Mouse (Mus musculus): ENCODE results near the gene Ralgps2. TPM values are rescaled to one million over a fixed set of nuclear protein-coding genes. Genes with fewer than 3 reads are reported as not detected.
A peak's percentile ranks its signal among the peaks of the same experiment; 100 is the strongest.

Gene Ralgps2
- polyA plus RNA-seq, 1 experiment from 2014 or later, result 66.0 TPM

- no peak for ATAC-seq (replicated peaks; ENCODE audit: low FRiP score)
- H3K9me3 ChIP-seq (replicated peaks), result no peaks in the 10 kb centered on the region
- peaks cover 5% of the 10 kb centered on the region for H3K4me1 ChIP-seq
- H3K27me3 ChIP-seq, result no peaks in the 10 kb centered on the region
- H3K27ac ChIP-seq, result no peak overlapping the region
- no peak overlapping the region for H3K4me2 ChIP-seq
- peaks cover 2% of the 10 kb centered on the region; the same call in 1 of the 2 replicates for H3K36me3 ChIP-seq
- H3K4me3 ChIP-seq (replicated peaks), result no peak overlapping the region
- 71% methylated on average over 9 of the region's 9 CpGs for WGBS
- H3K9ac ChIP-seq, result no peak overlapping the region
These were observed 87.0 kb downstream of the Ralgps2 start for GRCm38 (mm10) chr1:156852409-156852808.

- no peak for ATAC-seq (replicated peaks; ENCODE audit: low FRiP score)
- Histone ChIP-seq H3K9ac (no peak overlapping the region), H3K4me1 (peaks cover 4% of the 10 kb centered on the region), H3K4me3 (replicated peaks) (no peak overlapping the region), H3K4me2 (no peak overlapping the region), H3K36me3 (no peaks in the 10 kb centered on the region), H3K27me3 (no peaks in the 10 kb centered on the region), H3K27ac (no peak overlapping the region), H3K9me3 (replicated peaks) (no peaks in the 10 kb centered on the region)
- 64% methylated on average over 4 of the region's 4 CpGs for WGBS
These were observed 92.3 kb downstream of the Ralgps2 start for GRCm38 (mm10) chr1:156847098-156847497.

DNA sequence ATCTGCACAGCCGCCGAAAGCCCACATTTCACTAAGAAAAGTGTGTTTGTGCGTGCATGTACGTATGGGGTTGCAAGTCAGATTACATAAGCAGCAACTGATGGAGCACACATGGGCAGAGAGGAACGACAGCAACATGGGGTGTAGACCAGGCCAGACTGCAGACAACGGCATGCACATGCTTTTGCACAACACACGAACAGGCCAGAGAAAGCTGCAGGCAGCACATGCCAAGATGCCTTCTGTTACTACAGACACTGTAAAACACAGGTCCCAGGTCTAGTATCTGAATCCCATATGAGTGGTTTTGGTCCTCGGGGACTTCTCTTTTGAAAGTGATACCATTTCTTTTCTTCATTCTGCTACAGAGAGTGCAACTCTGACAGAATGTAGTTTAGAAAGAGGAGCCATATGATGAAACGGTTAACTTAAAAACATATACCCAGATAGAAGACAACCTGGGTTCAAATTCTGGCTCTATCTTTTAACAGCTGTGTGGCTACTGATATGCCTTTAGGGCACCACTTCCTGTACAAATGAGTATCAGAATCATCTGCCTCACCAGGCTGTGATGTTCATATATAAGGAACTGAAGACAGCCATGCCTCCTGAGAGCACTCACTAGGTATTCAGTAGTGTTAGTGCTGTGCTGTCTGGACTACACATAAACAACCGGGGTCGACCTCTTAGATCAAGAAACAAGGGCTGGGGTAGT, 97.6 kb downstream of the Ralgps2 start:
- H3K4me1 ChIP-seq, result peaks cover 12% of the 10 kb centered on the region
- no peaks in the 10 kb centered on the region for H3K27me3 ChIP-seq
- ATAC-seq (replicated peaks; ENCODE audit: low FRiP score), result no peak
- WGBS, result 69% methylated on average over 11 of the region's 11 CpGs
- no peak overlapping the region for H3K27ac ChIP-seq
- H3K9ac ChIP-seq, result no peak overlapping the region
- no peak overlapping the region for H3K4me2 ChIP-seq
- no peaks in the 10 kb centered on the region for H3K36me3 ChIP-seq
- H3K4me3 ChIP-seq (replicated peaks), result no peak overlapping the region
- no peaks in the 10 kb centered on the region for H3K9me3 ChIP-seq (replicated peaks)

DNA sequence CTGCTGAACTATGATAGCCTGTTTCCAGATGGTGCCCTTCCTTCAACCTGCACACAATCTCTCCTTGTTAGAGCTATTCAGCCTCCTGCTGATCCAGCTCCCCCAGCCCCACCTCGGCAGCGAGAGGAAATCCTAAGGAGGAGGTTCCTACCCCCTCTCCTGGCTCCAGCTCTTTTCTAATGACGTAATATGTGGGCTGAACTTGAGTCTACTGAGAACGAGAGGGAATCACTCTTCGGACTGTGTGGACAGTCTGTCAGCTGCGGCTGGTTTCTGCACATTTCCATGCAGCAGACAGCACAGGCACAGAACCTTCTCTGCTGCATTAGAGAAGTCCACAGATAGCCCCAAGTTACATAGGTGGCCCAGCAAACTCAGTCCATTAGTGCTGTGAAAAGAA, 100.7 kb downstream of the Ralgps2 start:
- H3K4me3 ChIP-seq (replicated peaks), result 0 out of 2 replicates have a peak overlapping the region, but pooled peaks have one; percentile 5
- 5% methylated on average over 6 of the region's 6 CpGs for WGBS

GRCm38 (mm10) chr1:156838177-156838576, 101.2 kb downstream of the Ralgps2 start, which contains the start of gene Angptl1:
Angptl1 (plus strand) TSS chr1:156838562.
- Histone ChIP-seq H3K27me3 (no peaks in the 10 kb centered on the region), H3K4me3 (replicated peaks) (0 out of 2 replicates have a peak within 1 kb of the TSS, but pooled peaks have one; percentile 5), H3K27ac (peak within 1 kb of the TSS; percentile 4; the same call in 1 of the 2 replicates), H3K4me2 (peak within 1 kb of the TSS; percentile 40), H3K4me1 (peaks cover 12% of the 10 kb centered on the region), H3K9ac (no peak within 1 kb of the TSS), H3K9me3 (replicated peaks) (no peaks in the 10 kb centered on the region), H3K36me3 (no peaks in the 10 kb centered on the region)
- peak; percentile 43; the same call in 1 of the 2 replicates for ATAC-seq (replicated peaks; ENCODE audit: low FRiP score)
- WGBS, result 49% methylated on average over 4 of the region's 4 CpGs

More for the DNA sequence above, 100.7 kb downstream of the Ralgps2 start:
- Histone ChIP-seq H3K4me2 (peak overlapping the region; percentile 40), H3K27me3 (no peaks in the 10 kb centered on the region), H3K36me3 (no peaks in the 10 kb centered on the region), H3K9me3 (replicated peaks) (no peaks in the 10 kb centered on the region), H3K27ac (peak overlapping the region; percentile 4; the same call in 1 of the 2 replicates), H3K4me1 (peaks cover 12% of the 10 kb centered on the region), H3K9ac (no peak overlapping the region)
- ATAC-seq (replicated peaks; ENCODE audit: low FRiP score), result peak; percentile 85

GRCm38 (mm10) chr1:156819236-156819635, 120.2 kb downstream of the Ralgps2 start:
- no peaks in the 10 kb centered on the region for H3K9me3 ChIP-seq (replicated peaks)
- peaks cover 49% of the 10 kb centered on the region for H3K36me3 ChIP-seq
- ATAC-seq (replicated peaks; ENCODE audit: low FRiP score), result no peak
- no peak overlapping the region for H3K9ac ChIP-seq
- H3K4me1 ChIP-seq, result no peaks in the 10 kb centered on the region
- no peak overlapping the region for H3K27ac ChIP-seq
- H3K4me2 ChIP-seq, result no peak overlapping the region
- H3K27me3 ChIP-seq, result no peaks in the 10 kb centered on the region
- WGBS, result 97% methylated on average over 1 of the region's 1 CpGs
- no peak overlapping the region for H3K4me3 ChIP-seq (replicated peaks)

DNA sequence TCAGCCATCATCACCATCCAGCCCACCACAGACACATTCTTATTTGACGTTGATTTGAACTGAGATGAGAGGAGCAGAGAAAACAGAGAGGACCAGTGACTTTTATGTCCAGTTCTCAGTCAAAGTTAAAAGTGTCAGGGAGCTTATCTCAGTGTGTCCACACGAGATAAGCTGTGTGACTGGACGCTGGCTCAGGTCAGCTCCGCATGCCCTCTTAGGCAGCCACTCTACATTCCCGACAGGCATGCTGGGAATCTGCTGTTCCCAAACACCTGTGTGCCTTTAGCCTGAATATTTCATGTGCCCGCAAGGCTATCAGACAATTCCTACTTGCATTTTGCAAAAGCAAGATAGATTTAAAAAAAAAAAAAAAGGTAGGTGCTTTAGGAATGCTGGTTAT, 125.9 kb downstream of the Ralgps2 start:
- no peaks in the 10 kb centered on the region for H3K27me3 ChIP-seq
- ATAC-seq (replicated peaks; ENCODE audit: low FRiP score), result no peak
- no peak overlapping the region for H3K4me3 ChIP-seq (replicated peaks)
- H3K9me3 ChIP-seq (replicated peaks), result no peaks in the 10 kb centered on the region
- peaks cover 43% of the 10 kb centered on the region for H3K36me3 ChIP-seq
- H3K9ac ChIP-seq, result no peak overlapping the region
- H3K4me1 ChIP-seq, result 0 out of 2 replicates have a peak, but pooled peaks cover under 1% of the 10 kb centered on the region
- no peak overlapping the region for H3K4me2 ChIP-seq
- no peak overlapping the region for H3K27ac ChIP-seq
- 67% methylated on average over 6 of the region's 6 CpGs for WGBS

GRCm38 (mm10) chr1:156812716-156813115, 126.7 kb downstream of the Ralgps2 start:
- H3K4me2 ChIP-seq, result no peak overlapping the region
- H3K4me3 ChIP-seq (replicated peaks), result no peak overlapping the region
- no peak overlapping the region for H3K9ac ChIP-seq
- peaks cover 39% of the 10 kb centered on the region for H3K36me3 ChIP-seq
- no peak for ATAC-seq (replicated peaks; ENCODE audit: low FRiP score)
- H3K9me3 ChIP-seq (replicated peaks), result no peaks in the 10 kb centered on the region
- no peak overlapping the region for H3K27ac ChIP-seq
- H3K27me3 ChIP-seq, result no peaks in the 10 kb centered on the region
- H3K4me1 ChIP-seq, result 0 out of 2 replicates have a peak, but pooled peaks cover 5% of the 10 kb centered on the region
- WGBS, result 71% methylated on average over 8 of the region's 8 CpGs

GRCm38 (mm10) chr1:156811928-156812327, 127.5 kb downstream of the Ralgps2 start:
- Histone ChIP-seq H3K9me3 (replicated peaks) (no peaks in the 10 kb centered on the region), H3K27me3 (no peaks in the 10 kb centered on the region), H3K36me3 (peaks cover 31% of the 10 kb centered on the region), H3K4me2 (no peak overlapping the region), H3K4me1 (0 out of 2 replicates have a peak, but pooled peaks cover 5% of the 10 kb centered on the region), H3K9ac (no peak overlapping the region), H3K4me3 (replicated peaks) (no peak overlapping the region), H3K27ac (no peak overlapping the region)
- no peak for ATAC-seq (replicated peaks; ENCODE audit: low FRiP score)
- WGBS, result 74% methylated on average over 7 of the region's 7 CpGs

DNA sequence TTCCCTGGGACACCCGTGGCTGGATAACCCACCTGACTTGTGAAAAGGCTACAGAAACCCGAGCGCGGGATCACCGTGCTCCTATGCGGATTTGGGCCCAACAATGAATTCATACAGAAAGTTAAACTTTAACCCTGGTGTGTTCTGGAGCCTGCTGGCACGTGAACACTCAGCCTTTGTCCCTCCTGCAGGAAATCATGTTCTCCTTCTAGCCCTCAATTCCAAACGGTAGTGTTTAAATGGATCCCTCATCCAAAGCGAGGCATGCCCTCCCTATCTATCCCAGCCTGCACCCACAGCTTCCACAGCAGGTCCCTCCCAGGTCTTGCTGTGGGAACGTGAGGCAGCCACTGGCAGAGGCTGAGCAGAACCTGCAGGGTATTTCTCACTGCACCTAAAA, 131.1 kb downstream of the Ralgps2 start:
- Histone ChIP-seq H3K36me3 (peaks cover 16% of the 10 kb centered on the region; the same call in 1 of the 2 replicates), H3K4me2 (no peak overlapping the region), H3K9ac (no peak overlapping the region), H3K4me3 (replicated peaks) (no peak overlapping the region), H3K27ac (peak overlapping the region; percentile 71), H3K27me3 (no peaks in the 10 kb centered on the region), H3K4me1 (0 out of 2 replicates have a peak, but pooled peaks cover 5% of the 10 kb centered on the region), H3K9me3 (replicated peaks) (no peaks in the 10 kb centered on the region)
- peak; percentile 69 for ATAC-seq (replicated peaks; ENCODE audit: low FRiP score)
- 68% methylated on average over 10 of the region's 10 CpGs for WGBS

- Histone ChIP-seq H3K36me3 (no peaks in the 10 kb centered on the region; the same call in 1 of the 2 replicates), H3K4me3 (replicated peaks) (no peak overlapping the region), H3K27me3 (no peaks in the 10 kb centered on the region), H3K4me1 (peaks cover 6% of the 10 kb centered on the region), H3K27ac (no peak overlapping the region), H3K9ac (no peak overlapping the region), H3K4me2 (no peak overlapping the region), H3K9me3 (replicated peaks) (no peaks in the 10 kb centered on the region)
- ATAC-seq (replicated peaks; ENCODE audit: low FRiP score), result no peak
- WGBS, result 83% methylated on average over 6 of the region's 6 CpGs
These were observed 138.2 kb downstream of the Ralgps2 start for GRCm38 (mm10) chr1:156801276-156801675.

- Histone ChIP-seq H3K4me3 (replicated peaks) (no peak overlapping the region), H3K27me3 (no peaks in the 10 kb centered on the region), H3K36me3 (no peaks in the 10 kb centered on the region), H3K4me1 (peaks cover 11% of the 10 kb centered on the region), H3K27ac (peak overlapping the region; percentile 1; the same call in 1 of the 2 replicates), H3K9me3 (replicated peaks) (no peaks in the 10 kb centered on the region), H3K9ac (no peak overlapping the region), H3K4me2 (no peak overlapping the region)
- ATAC-seq (replicated peaks; ENCODE audit: low FRiP score), result peak; percentile 56; the same call in 1 of the 2 replicates
- 28% methylated on average over 9 of the region's 9 CpGs for WGBS
These were observed 143.2 kb downstream of the Ralgps2 start for GRCm38 (mm10) chr1:156796251-156796650.

Measured in kidney, embryonic 15.5 days (tissue).